Mouse (Mus musculus) embryonic facial prominence, embryonic 14.5 days (tissue): ENCODE measurements around the gene Hoxd11. TPM values are rescaled to one million over a fixed set of nuclear protein-coding genes. Genes with fewer than 3 reads are reported as not detected.

Source experiments
- ATAC-seq: fragments of 200-750 bp; cut with Nextera tagmentation; 2 replicates; pipeline ENCODE4 v1.8.0; 2017; ENCODE audit warnings: low read depth, moderate number of reproducible peaks, moderate TSS enrichment
- DNase-seq: peaks from one replicate; pipeline ENCODE4 v3.0.0-alpha.2; 2015; ENCODE audit warnings: low spot score
- H3K27ac ChIP-seq: fragments of 300-500 bp; sonication (generic); replicated peaks from 2 replicates; pipeline ENCODE4 v1.5.1; 2014; ENCODE audit warnings: low read depth, mild to moderate bottlenecking, low read length, moderate library complexity
- H3K27me3 ChIP-seq: fragments of 300-500 bp; sonication (generic); replicated peaks from 2 replicates; pipeline ENCODE4 v1.6.1; 2014; ENCODE audit warnings: low read length; ENCODE audit not compliant: control insufficient read depth, insufficient read depth
- H3K36me3 ChIP-seq: fragments of 300-500 bp; sonication (generic); 2 replicates; pipeline ENCODE4 v1.6.1; 2014; ENCODE audit warnings: low read length, mixed read lengths; ENCODE audit not compliant: control insufficient read depth, insufficient read depth
- H3K4me1 ChIP-seq: fragments of 300-500 bp; sonication (generic); 2 replicates; pipeline ENCODE4 v1.6.1; 2014; ENCODE audit warnings: antibody characterized with exemption, low read length; ENCODE audit not compliant: control insufficient read depth, insufficient read depth
- H3K4me2 ChIP-seq: fragments of 300-500 bp; sonication (generic); 2 replicates; pipeline ENCODE4 v1.6.1; 2014; ENCODE audit warnings: low read depth, mild to moderate bottlenecking, low read length, moderate library complexity, mixed read lengths
- H3K4me3 ChIP-seq: fragments of 300-500 bp; sonication (generic); 2 replicates; pipeline ENCODE4 v1.5.1; 2014; ENCODE audit warnings: low read depth, mild to moderate bottlenecking, low read length
- H3K9ac ChIP-seq: fragments of 300-500 bp; sonication (generic); 2 replicates; pipeline ENCODE4 v1.6.1; 2014; ENCODE audit warnings: low read depth, mild to moderate bottlenecking, low read length, moderate library complexity, mixed read lengths
- H3K9me3 ChIP-seq: fragments of 300-500 bp; sonication (generic); 2 replicates; pipeline ENCODE4 v1.6.1; 2016; ENCODE audit warnings: low read length; ENCODE audit not compliant: control insufficient read depth
- WGBS: fragments of 180-500 bp; shearing (Covaris S2); extraction: QIAGEN DNeasy Blood & Tissue Kit; methylation state at CpG from one replicate; pipeline ENCODE4 v1.1.7; 2014; 5-methylcytosine and 5-hydroxymethylcytosine counted together
- polyA plus RNA-seq: library from polyadenylated mRNA; unstranded; fragments of >200 nt; fragmentation: Nextera tagmentation; extraction: Ambion mirVana; gene quantifications from 2 replicates; pipeline ENCODE4 v1.2.1, GENCODE M21; 2014

The Hoxd11 gene
- not detected in 2 replicates for polyA plus RNA-seq

- peaks cover 100% of the 10 kb centered on the region for H3K27me3 ChIP-seq
- 1% methylated on average over 14 of the region's 15 CpGs for WGBS
- ATAC-seq (no peak), DNase-seq (no peak)
- H3K9ac ChIP-seq = no peak within 1 kb of the TSS
- 0 out of 2 replicates have a peak within 1 kb of the TSS, but pooled peaks have one; percentile 3 for H3K4me3 ChIP-seq
- no peaks in the 10 kb centered on the region for H3K9me3 ChIP-seq
- 0 out of 2 replicates have a peak, but pooled peaks cover 4% of the 10 kb centered on the region for H3K4me1 ChIP-seq
- H3K27ac ChIP-seq = no peak within 1 kb of the TSS
- no peak within 1 kb of the TSS for H3K4me2 ChIP-seq
- H3K36me3 ChIP-seq = no peaks in the 10 kb centered on the region
Observed at GRCm38 (mm10) chr2:74678891-74679595, at the start of gene Hoxd11. TSS of gene Hoxd11 (plus strand) at chr2:74679557.

DNA sequence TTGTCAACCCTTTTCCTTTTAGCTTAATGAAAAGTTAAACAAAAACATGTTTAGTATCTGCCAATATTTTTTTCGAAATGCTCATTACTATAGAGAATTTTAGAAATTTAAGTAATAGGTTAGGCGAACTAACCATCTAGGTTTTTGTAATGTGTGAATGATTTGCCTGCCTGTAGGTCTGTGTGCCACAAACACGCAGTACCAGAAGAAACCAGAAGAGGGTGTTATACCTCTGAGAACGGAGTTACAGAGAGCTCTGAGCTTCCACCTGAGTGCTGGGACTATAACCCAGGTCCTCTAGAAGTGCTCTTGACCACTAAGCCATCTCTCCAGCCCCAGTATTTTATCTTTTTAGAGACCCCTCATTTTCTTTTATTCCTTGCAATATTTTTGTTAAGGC, 43.9 kb upstream of the Hoxd11 start:
- ATAC-seq = no peak
- no peak overlapping the region for H3K9ac ChIP-seq

GRCm38 (mm10) chr2:74642431-74642830, 36.9 kb upstream of the Hoxd11 start:
- no peak for ATAC-seq
- H3K27ac ChIP-seq = no peak overlapping the region
- H3K4me3 ChIP-seq = no peak overlapping the region
- DNase-seq = no peak
- 64% methylated on average over 5 of the region's 5 CpGs for WGBS
- H3K4me2 ChIP-seq = no peak overlapping the region
- no peaks in the 10 kb centered on the region for H3K36me3 ChIP-seq
- no peaks in the 10 kb centered on the region for H3K9me3 ChIP-seq
- H3K9ac ChIP-seq = no peak overlapping the region
- H3K27me3 ChIP-seq = peaks cover 38% of the 10 kb centered on the region
- no peaks in the 10 kb centered on the region for H3K4me1 ChIP-seq

More for the DNA sequence above, 43.9 kb upstream of the Hoxd11 start:
- Histone ChIP-seq H3K36me3 (no peaks in the 10 kb centered on the region), H3K9me3 (no peaks in the 10 kb centered on the region), H3K27ac (no peak overlapping the region), H3K4me2 (no peak overlapping the region), H3K27me3 (no peaks in the 10 kb centered on the region), H3K4me3 (no peak overlapping the region), H3K4me1 (no peaks in the 10 kb centered on the region)
- DNase-seq = no peak
- WGBS = 65% methylated on average over 4 of the region's 4 CpGs

- Histone ChIP-seq H3K36me3 (no peaks in the 10 kb centered on the region), H3K4me2 (no peak overlapping the region), H3K4me1 (no peaks in the 10 kb centered on the region), H3K4me3 (no peak overlapping the region), H3K9ac (no peak overlapping the region), H3K27ac (no peak overlapping the region), H3K9me3 (no peaks in the 10 kb centered on the region), H3K27me3 (peaks cover 70% of the 10 kb centered on the region)
- DNase-seq (no peak), ATAC-seq (no peak)
- 76% methylated on average over 3 of the region's 3 CpGs for WGBS
Observed at GRCm38 (mm10) chr2:74645631-74646030, 33.7 kb upstream of the Hoxd11 start.

GRCm38 (mm10) chr2:74647082-74647864, 32.1 kb upstream of the Hoxd11 start:
- DNase-seq = no peak

GRCm38 (mm10) chr2:74652996-74653340, 26.4 kb upstream of the Hoxd11 start:
- Histone ChIP-seq H3K36me3 (no peaks in the 10 kb centered on the region), H3K4me3 (no peak overlapping the region), H3K9ac (no peak overlapping the region), H3K4me1 (no peaks in the 10 kb centered on the region), H3K27me3 (peaks cover 92% of the 10 kb centered on the region), H3K4me2 (no peak overlapping the region), H3K27ac (no peak overlapping the region), H3K9me3 (no peaks in the 10 kb centered on the region)
- ATAC-seq (no peak), DNase-seq (no peak)
- 40% methylated on average over 2 of the region's 2 CpGs for WGBS

More at GRCm38 (mm10) chr2:74647082-74647864, 32.1 kb upstream of the Hoxd11 start:
- Histone ChIP-seq H3K9ac (no peak overlapping the region), H3K9me3 (no peaks in the 10 kb centered on the region), H3K4me2 (no peak overlapping the region), H3K4me1 (no peaks in the 10 kb centered on the region), H3K36me3 (no peaks in the 10 kb centered on the region), H3K27me3 (peaks cover 87% of the 10 kb centered on the region), H3K4me3 (no peak overlapping the region), H3K27ac (no peak overlapping the region)
- WGBS = 15% methylated on average over 7 of the region's 7 CpGs
- ATAC-seq = no peak

DNA sequence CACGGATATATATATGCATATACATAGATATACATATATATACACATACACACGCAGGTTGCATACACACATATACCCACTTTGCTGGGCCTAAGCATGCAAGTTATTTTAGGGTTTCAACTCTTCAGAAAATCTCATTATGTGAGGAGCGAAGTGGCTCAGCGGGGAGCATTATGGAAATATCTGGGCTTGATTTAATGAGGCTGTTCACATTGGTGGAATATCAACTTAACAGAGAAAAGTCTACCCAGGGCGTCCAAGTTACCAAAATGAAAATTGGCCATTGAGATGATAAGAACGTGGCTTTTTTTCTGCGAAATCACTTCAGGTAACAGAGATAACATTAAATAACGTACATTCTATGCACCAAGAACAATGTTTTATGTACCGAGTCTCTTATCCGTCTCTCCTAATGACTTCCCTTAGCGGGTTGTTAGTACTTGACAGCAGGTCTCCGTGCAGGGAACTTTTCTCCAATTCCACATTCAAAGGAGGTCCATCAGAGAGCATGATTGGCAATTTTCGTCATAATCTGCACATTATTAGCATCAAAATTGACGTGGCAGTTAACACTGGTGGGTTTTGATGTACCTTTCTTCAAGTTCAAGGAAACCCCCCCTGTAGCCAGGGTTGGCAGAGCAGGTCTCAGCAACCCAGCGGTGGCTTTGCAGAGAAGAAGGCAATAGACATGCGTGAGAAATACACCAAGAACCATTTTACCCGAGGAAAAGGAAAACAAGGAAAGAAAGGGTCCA, 25.4 kb upstream of the Hoxd11 start:
- DNase-seq = no peak
- H3K9ac ChIP-seq = no peak overlapping the region
- no peak overlapping the region for H3K4me2 ChIP-seq

GRCm38 (mm10) chr2:74654743-74655419, 24.5 kb upstream of the Hoxd11 start:
- Histone ChIP-seq H3K9me3 (no peaks in the 10 kb centered on the region), H3K9ac (no peak overlapping the region), H3K4me1 (no peaks in the 10 kb centered on the region), H3K36me3 (no peaks in the 10 kb centered on the region), H3K27me3 (peaks cover 92% of the 10 kb centered on the region), H3K4me2 (no peak overlapping the region), H3K27ac (no peak overlapping the region), H3K4me3 (peak overlapping the region; percentile 39)
- DNase-seq (no peak), ATAC-seq (no peak)
- WGBS = 7% methylated on average over 20 of the region's 20 CpGs

More for the DNA sequence above, 25.4 kb upstream of the Hoxd11 start:
- no peaks in the 10 kb centered on the region for H3K4me1 ChIP-seq
- peaks cover 92% of the 10 kb centered on the region for H3K27me3 ChIP-seq
- no peak overlapping the region for H3K4me3 ChIP-seq
- ATAC-seq = no peak
- no peak overlapping the region for H3K27ac ChIP-seq
- no peaks in the 10 kb centered on the region for H3K36me3 ChIP-seq
- WGBS = 14% methylated on average over 17 of the region's 17 CpGs
- H3K9me3 ChIP-seq = no peaks in the 10 kb centered on the region
